Mouse (Mus musculus): Measurements from ENCODE around the gene Fam69a.
"Not testable (repeated sequence)": the region's sequence is repeated elsewhere in the genome, so short reads cannot be mapped to it uniquely, and the experiment has no call there.

The Fam69a gene

DNA sequence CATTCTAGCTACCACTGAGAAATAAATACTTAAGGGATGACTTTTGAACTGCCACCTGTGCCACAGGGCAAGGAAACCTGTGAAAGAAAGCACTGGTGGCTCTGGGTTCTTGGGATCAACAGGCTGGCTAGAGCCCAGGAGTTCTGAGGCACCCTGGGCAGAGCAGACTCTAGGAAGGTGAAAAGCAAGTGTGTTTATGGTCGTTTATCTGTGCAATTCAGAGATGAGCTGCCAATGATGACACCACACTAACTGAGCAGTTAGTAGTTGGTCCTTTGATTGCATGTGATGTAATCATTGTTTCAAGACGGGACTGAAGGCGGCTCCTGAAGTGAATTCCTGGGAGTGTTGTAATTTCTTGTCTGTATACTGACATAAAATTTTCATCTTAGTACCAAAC lies 82.6 kb downstream of the Fam69a start:
- no peak for DNase-seq (ENCODE audit: low spot score in 2 of 2)

DNA sequence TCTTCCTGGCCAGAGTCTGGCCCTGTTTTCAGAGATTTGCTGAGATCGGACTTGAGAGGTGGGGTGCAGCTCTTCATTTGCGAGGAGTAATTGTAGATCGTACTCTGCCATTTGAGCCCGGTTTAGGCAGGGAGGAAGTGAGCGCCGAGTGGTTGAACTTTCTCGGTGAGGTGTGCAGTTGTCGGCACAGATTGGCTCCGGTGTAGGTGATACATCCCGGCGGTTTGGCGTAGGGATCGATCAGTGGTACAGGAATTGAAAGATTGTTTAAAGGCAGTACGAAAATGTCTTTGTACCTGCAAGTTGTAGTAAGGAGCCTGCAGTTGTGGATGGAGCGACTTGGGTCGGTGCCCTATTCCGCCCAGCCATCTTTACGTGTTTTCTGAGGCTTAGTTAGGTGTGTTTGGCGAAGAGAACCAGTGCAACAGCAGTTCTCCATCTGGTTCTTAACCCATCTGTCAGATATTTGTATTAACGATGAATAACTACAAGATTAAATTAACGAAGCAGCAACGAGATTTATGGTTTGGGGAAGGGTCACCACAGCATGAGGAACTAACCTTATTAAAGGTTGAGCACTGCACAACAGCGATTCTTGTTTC lies 85.8 kb downstream of the Fam69a start:
- no peak for DNase-seq (ENCODE audit: low spot score in 2 of 2)

DNA sequence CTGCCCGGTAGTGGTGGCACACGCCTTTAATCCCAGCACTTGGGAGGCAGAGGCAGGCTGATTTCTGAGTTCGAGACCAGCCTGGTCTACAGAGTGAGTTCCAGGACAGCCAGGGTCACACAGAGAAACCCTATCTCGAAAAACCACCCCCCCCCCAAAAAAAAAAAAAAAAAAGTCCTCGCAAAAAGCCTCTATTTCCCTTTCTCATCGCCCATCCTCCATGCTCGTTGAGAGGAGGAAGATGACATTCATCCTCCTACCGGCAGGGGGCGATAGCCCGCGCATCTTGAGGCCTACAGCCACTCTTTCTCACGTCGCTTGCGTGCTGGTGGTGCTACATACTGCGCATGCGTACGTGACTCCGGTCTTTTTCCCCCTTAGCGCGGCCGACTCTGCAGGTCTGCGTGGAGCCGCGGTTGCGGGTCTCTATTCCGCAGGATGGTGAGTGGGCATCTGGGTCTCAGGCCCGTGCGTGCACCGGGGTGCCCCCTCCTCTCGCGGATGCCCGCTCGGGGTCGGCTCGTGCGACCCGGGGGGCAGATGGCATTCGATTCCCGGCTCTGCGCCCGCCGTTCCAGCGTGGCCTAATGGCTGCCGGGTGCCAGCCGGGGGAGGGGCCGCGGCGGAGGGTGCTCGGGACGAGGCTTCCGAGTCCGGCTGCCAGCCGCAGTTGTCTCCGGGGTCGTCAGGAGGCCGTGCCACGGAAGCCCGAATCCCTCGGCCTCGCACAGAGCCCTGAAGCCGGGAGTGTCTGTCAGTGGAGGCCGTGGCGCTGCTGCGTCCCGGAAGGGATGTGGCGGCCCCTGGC lies 86.5 kb downstream of the Fam69a start, which contains the start of gene Rpl5:
Gene Rpl5 (plus strand): TSS at position 297 of the 808 bp plus-strand sequence.
- peak; percentile 97 for DNase-seq (ENCODE audit: low spot score in 2 of 2)

DNA sequence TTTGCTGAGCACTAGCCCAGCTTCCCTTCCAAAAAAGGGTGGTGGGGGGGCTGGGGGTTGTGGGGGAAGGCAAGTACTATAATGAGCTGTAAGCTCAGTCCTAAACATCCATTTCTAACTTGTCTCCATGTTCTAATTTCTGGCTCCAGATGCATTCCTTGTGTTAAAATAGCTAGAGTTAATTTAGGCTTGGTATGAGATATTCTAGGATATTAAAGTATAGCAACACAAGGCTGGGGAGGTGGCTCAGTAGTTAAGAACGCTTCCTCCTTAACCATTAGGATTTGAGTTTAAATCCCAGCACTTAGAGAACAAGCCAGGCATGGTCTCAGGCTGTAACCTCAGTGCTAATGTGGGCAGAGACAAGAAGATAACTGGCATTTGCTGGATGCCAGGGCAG lies 90.6 kb downstream of the Fam69a start:
- DNase-seq (ENCODE audit: low spot score in 2 of 2), result no peak

DNA sequence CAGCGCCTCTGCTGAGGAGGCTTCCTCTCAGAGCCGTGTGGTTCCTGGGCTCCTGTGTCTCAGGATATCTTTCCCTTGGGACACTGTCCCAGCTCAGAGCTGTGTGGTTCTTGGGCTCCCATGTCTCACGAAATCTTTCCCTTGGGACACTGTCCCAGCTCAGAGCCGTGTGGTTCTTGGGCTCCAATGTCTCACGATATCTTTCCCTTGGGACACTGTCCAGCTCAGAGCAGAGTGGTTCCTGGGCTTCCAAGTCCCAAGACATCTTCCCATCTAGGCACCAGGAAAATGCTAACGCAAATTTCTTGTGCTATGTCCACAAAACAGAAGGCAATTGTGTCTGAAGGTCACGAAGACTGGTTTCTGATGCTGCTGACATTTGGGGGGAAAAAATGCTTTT lies 92.2 kb downstream of the Fam69a start:
- no peak for DNase-seq (ENCODE audit: low spot score in 2 of 2)

DNA sequence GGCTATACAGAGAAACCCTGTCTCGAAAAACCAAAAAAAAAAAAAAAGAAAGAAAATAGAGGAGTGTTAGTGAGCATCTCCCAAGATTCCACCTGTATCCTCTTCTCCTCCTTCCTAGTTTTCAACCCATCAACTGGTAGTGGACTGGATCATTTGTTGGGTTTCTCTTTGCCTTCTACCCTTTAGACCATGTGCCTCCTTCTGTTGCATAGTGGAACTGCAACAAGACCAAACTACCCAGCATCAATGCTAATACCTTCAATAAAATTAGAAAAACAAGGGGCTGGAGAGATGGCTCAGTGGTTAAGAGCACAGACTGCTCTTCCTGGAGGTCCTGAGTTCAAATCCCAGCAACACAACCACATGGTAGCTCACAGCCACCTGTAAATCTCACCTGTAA lies 95.4 kb downstream of the Fam69a start:
- not testable (repeated sequence) for DNase-seq (ENCODE audit: low spot score in 2 of 2)

DNA sequence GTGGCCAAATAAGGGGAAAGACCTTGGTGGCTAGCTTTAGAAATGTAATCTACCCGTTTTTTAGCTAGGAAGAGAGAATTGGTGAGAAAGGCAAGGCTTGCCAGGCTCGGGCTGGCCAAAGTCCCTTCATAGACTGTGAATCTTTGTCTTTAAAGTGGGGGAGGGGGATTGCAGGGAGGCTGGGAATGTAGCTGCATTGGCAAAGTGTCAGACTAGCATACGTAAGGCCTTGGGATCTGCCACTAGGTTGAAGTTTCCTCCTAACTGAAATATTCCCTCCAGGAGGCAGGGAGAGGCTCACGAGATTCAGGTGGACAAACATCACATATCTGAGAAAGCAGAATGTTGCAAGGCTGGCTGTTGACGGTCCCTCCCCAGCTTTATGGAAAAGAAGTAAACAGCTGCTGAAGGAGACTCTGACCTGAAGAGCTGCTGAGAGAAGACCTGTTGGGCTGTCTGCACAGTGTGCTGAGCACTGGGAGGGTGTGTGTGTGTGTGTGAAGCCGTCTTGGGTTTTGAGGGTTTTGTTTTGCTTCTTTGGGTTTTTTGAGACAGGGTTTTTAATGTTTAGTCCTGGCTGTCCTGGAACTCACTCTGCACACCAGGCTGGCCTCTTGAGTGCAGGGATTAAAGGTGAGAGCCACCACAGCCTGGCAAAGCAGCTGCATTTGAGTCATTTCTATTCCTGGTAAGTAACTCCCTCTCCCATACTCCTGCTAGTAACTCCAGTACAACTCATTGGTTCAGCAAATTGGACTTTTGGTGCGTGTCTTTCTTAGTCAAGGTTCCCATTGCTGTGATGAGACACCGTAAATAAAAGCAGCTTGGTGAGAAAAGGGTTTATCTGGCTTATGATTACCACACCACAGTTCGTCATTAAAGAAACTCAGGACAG lies 96.6 kb downstream of the Fam69a start:
- DNase-seq (ENCODE audit: low spot score in 2 of 2), result no peak

DNA sequence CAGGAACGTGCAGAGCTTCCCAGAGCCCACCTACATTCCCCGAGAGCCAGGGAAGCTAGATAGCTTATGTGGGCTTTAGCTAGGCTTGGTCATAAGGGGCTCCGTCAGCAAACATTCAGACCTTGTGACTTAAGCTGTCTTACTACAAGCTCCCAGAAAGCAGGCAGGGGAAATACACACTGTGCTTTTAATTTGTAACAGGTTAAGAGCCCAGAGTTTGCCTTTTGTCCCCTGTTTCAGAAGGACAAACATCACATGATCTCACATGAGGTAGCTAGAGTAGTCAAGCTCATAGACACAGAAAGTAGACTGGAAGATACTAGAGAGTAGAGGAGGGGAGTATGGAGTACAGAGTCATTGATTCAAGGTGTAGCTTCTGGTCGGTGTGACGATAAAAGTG lies 106.2 kb downstream of the Fam69a start:
- DNase-seq (ENCODE audit: low spot score in 2 of 2), result no peak

DNA sequence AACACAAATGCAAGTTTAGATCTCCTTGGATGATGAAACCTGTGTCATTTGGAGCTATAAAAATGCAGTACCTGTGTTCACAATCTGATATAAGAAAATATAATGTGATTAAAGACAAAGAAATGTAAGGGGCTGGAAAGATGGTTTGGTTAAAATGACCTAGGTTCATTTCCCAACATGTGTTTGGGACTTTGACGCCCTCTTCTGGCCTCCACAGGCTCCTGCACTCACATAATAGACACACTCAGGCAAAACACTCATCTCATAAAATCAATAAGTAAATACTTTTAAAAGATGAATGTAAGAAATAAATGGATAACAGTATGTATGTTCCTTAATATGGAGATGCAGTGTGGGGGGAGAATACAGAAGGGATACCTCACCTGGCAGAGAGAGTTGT lies 109.8 kb downstream of the Fam69a start:
- DNase-seq (ENCODE audit: low spot score in 2 of 2), result no peak

DNA sequence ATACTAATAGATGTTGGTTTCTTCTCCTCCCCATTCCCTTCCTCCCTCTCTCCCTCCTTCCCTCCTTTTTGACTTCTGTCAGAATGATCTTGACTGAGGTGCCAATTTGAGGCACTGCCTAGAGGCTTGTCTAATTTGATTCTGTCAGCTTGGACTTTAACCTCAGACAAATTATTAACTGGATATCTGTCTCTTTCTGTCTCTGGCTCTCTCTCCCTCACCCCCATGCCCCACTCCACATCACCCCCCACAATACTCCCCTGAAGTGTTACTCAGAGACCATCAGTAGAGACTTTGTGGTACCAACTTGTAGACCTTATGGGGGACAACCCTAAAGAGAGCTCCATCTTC lies 111.6 kb downstream of the Fam69a start:
- no peak for DNase-seq (ENCODE audit: low spot score in 2 of 2)

DNA sequence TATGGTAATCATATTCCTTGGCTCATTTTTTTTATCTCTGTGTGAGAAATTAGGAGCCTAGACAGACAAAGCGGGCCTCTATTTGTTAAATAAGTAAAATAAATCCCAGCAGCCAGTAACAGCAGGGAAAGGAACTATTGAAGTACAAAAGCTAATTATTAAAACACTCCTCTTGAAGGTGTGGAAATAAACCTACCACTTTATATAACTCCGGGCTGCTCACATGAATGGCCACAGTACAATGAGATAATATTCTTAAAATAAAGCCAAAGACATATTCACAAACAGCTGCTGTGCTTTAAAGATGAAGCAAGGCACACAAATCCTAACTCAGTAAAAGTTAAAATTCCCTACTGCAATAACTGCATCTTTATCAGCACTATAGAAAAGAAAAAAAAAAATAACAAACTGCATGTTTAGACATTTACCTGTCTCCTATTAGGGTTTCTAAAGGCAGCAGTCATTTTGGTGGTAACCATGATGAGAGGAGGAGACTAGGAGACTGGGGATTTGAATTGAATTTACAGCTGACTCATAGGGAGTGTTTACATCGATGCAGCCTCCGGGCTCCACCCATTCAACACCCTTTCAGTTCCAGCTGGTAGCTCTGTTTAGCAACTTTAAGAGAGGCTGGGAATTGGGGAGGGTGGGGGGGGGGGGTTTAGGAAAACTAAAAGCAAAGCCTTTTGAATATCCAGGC lies 112.2 kb downstream of the Fam69a start, which contains the start of gene Evi5:
Gene Evi5 (minus strand): TSS at position 547 of the 700 bp plus-strand sequence.
- DNase-seq (ENCODE audit: low spot score in 2 of 2), result no peak

DNA sequence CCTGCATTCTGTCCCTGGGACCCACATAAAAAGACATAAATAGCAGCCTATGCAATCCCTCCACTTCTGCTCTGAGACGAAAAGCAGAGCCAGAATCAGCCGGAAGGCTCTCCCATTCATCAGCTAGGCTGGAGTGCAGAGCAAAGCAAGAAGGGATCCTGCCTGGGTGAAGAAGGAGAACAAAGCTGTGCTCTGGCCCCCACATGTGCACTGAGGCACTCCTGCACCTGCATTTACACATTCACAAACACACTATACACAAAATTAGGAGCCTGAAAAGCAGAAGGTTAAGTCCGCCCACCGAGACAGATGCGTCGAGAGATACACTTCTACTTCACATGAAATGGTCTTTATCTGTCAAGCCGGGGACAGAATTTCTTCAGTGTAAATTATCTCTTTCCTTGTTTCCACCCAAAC lies 113.0 kb downstream of the Fam69a start:
- DNase-seq (ENCODE audit: low spot score in 2 of 2), result peak in 1 of 2 experiments; percentile 17

DNA sequence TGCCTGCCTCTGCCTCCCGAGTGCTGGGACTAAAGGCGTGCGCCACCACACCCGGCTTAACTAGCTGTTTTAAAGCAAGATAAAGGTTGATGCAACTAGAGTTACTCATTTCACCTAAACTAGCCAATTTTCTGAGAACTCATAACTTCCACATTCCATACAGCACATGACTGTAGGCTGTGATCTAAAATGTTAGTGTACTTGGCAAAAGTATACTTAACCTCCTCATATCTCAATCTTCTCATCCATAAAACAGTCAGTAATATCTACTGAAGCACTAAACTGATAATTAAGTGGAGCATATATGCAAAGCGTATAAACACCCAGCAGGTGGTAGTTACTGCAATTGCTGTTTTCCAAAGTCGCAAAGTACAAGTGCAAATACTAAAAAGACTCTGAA lies 113.6 kb downstream of the Fam69a start:
- no peak for DNase-seq (ENCODE audit: low spot score in 2 of 2)

DNA sequence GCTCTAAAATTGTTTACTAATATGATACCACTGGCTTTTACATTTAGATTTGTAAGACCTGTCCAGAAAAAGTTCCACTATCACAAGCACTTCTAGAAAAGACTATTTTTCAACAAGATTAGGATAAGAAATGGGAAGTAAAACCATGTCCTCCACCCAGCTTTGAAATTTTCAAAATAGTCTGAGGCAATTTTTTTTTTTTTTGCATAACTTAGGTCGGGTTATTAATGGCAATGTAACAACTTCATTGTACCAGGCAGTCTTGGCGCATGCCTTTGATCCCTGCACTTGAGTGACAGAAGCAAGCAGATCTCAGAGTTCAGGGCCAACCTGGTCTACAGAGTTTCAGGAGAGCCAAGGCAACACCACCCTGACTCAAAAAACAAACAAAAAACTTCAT lies 117.2 kb downstream of the Fam69a start:
- DNase-seq (ENCODE audit: low spot score in 2 of 2), result no peak

DNA sequence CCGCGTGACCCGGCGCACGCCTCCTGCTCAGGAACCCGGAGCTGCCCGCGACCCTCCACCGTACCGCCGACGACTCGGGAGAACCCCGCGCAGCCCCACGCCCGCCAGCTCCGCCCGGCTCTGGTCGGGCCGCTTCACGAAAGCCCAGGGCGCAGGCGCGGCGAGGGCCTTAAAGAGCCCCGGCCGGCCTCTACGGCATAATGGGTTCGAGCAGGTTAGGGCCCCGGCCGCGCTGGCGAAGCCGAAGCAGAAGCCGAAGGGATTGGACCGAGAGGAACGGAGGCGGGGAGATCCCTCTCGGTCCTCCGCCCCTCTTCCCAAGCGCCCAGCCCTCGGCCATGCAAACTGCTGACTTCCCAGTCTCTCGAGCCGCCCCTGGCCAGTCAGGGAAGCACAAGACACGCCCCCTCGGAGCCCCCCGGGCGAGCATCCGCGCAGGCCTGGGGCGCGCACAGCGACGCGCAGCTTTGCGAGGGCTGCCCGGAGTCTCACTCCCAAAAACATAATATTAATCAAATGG lies 117.9 kb downstream of the Fam69a start:
- DNase-seq (ENCODE audit: low spot score in 2 of 2), result peak; percentile 69 to 70

DNA sequence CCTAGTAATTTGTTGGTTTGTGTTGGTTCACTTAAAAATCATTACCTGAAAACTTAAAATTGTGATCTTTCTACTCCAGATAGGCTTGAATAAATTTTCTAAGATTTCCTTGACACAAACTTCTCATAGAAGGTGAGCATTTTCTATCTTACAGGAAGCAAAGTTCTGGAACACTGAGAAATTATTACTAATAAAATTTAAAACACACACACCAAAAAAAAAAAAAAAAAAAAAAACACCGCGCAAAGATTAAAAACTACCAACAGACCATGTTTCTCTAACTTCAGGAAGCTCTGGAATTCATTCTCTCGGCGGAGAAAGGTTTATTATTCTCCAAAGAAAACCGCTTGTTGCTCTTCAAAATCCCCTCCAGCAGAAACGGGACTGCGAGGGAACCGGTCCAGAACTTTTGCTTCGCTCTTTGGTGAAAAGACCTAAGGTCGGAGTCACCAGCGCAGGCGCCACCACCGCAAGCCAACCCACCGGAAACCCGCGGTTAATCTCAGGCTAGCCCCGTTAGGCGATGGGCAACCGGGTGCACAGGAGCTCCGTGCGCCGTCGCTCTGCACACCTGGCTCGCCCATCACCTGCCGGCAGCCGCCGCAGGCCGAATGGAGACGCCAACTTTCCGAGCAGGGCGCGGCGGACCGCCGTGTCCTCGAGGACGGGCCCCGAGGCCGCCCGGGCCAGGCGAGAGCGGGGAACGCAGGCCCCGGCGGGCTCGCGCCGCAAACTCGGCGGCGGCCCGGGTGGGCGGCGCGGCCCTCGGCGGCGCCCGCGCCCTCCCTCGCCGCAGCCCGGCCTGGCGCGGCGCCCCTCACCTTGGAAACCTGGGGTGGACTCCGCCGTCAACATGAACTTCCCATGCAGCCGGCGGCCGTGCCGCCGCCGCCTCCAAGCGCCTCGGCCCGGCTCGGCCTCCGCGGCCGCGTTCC lies 118.6 kb downstream of the Fam69a start:
- DNase-seq (ENCODE audit: low spot score in 2 of 2), result peak in 1 of 2 experiments; percentile 21

DNA sequence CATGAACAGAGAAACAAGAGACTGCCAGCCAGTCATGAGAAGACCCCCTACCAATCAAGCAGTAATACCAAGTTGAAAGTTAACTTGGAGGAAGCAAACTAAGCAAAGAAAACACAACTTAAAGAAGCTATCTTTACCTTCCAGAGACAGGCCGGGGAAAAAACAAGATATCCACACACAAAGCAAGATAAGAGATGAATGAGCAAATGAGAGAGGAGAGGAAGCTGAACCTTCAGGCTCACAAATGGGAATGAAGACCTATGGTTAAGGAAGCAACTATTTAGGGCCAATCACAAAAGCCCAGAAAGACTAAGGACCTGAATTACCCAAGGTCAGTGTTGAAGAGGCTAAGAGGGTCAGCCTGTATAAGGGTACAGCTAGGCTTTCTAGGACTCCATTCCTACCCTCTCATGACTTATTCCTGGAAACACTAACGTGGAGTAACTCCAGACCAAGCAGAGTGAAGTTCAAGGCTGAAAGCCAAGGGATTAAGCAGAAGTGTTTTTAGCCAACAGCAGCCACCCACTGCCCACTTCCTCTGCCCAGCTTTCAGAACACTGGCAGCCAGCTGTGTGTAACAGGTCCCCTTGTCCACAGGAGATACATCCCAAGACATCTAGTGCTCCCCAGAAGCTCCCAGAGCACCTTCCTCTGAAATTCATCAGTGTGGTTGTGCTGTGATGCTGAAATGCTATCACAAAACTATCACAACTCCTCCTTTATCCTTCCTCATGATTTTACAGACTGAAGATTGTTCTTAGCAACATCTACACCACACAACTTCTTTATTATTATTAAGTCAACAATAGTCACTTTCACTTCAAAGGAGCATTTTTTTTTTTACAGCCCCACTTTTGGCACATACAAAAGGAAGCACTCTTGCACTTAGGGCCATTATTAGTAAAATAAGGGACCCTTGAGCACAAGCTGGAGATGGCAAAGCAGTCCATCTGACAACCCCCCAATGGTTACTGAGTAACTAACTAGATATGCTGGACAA lies 120.5 kb downstream of the Fam69a start:
- no peak for DNase-seq (ENCODE audit: low spot score in 2 of 2)

DNA sequence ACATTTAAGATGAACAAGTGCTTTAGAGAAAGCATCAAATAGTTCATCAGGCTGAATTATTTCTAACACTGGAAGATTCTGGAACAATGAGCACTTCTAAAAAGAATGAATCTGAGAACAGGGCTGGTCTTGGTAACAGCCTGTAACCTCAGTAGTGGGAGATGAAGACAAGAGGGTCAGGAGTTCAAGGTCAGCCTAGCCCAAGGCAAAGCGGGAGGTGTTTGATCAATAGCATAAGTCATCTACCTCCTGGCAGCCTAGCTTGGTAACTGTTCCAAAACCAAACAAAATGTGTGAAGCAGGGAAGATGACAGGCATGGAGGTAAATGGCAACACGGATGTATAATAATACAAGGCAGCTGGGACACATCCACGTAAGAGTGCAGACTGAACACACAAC lies 122.9 kb downstream of the Fam69a start:
- DNase-seq (ENCODE audit: low spot score in 2 of 2), result no peak

DNA sequence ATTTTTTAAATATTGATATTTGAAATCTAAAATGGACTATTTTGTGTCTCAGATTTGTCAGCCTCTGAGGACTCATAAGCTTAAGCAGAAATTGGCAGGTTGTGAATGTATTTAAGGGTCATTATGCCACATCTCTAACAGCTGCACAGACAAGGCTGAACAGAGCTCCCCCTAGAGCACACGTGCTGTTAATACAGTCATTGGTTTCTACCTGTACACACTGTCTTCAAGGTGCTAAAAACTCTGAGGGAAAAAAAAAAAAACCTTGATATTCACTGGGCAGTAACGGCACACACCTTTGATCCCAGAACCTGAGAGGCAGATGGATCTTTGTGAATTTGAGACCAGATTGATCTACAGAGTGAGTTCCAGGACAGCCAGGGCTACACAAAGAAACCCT lies 127.9 kb downstream of the Fam69a start:
- DNase-seq (ENCODE audit: low spot score in 2 of 2), result no peak
